Mouse (Mus musculus) erythroblast, embryonic 14.5 days (primary cell): ENCODE measurements around the gene Lztr1.

Experiments used
- GATA1 ChIP-seq: IDR thresholded peaks from 2 replicates; pipeline ENCODE4 v1.6.1; 2012; ENCODE audit warnings: low read length, inconsistent platforms, mixed read lengths
- TAL1 ChIP-seq: IDR thresholded peaks from 3 replicates; pipeline ENCODE4 v1.6.1; 2012; ENCODE audit warnings: low read length, inconsistent platforms, mixed read lengths

- TF ChIP-seq GATA1 (no peak), TAL1 (no peak)
Measured at GRCm38 (mm10) chr16:17481465-17481864, 27.0 kb upstream of the Lztr1 start.
